Mouse (Mus musculus) olfactory bulb, adult 2 months (tissue): Measurements from ENCODE around the gene Rps27.

Source experiments
- CTCF ChIP-seq: fragments of 200-500 bp; IDR thresholded peaks from 2 replicates; pipeline ENCODE4 v1.5.1; 2012; ENCODE audit warnings: low read depth, mild to moderate bottlenecking, low read length, moderate library complexity; ENCODE audit not compliant: insufficient read depth
- POLR2A ChIP-seq: fragments of 200-500 bp; IDR thresholded peaks from 2 replicates; pipeline ENCODE4 v1.6.1; 2012; ENCODE audit warnings: mild to moderate bottlenecking, low read depth, low read length, moderate library complexity; ENCODE audit not compliant: insufficient read depth

DNA sequence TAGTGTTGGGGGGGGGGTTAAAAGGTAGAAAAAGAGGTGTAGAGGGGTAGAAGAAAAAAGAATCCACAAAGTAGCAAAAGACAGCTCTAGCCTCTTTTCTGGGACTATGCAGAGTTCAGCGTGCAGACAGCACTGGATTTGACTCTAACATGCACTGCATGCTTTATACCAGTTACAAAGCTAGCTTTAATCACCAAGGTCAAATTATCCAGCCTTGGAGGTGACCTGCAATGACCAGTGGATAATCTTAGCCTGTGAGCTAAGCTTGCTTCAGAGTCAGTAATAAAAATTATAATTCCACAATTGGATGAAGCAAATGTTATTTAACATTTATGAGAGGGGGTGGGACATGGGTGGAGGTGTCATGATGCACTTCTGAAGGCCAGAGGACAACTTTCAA is 17.8 kb downstream of the Rps27 start:
- no peak for TF ChIP-seq POLR2A
- no peak for TF ChIP-seq CTCF
